ENCODE assay signal across 17 mouse cellular contexts in genomic region chr13:40509290-40509689, GRCm38 (mm10).
"Had no signal": no experiment of that assay in that cellular context is flagged by ENCODE, and none has a peak within 500 bp of the region (broad histone marks: within the 10 kb centered on the region; RNA-seq: fewer than 3 reads in every experiment).

No protein-coding gene starts in this region.

- DNase-seq: left cerebral cortex, postnatal 4 days; liver; liver, embryonic 13.5 days; liver, postnatal 0 days; lung, adult 18-20 months; lung, adult 2 months; lung, embryonic 14.5 days; lung, postnatal 10 days; lung, postnatal 14 days; lung, postnatal 36 days; lung, postnatal 4 days; midbrain, embryonic 14.5 days had no signal

- ATAC-seq: liver, embryonic 12.5 days; liver, postnatal 0 days; lung, postnatal 0 days; midbrain, embryonic 13.5 days; midbrain, embryonic 15.5 days; midbrain, embryonic 16.5 days had no signal
